Mouse (Mus musculus): ENCODE measurements around the gene Hoxd12.

Hoxd12 gene

DNA sequence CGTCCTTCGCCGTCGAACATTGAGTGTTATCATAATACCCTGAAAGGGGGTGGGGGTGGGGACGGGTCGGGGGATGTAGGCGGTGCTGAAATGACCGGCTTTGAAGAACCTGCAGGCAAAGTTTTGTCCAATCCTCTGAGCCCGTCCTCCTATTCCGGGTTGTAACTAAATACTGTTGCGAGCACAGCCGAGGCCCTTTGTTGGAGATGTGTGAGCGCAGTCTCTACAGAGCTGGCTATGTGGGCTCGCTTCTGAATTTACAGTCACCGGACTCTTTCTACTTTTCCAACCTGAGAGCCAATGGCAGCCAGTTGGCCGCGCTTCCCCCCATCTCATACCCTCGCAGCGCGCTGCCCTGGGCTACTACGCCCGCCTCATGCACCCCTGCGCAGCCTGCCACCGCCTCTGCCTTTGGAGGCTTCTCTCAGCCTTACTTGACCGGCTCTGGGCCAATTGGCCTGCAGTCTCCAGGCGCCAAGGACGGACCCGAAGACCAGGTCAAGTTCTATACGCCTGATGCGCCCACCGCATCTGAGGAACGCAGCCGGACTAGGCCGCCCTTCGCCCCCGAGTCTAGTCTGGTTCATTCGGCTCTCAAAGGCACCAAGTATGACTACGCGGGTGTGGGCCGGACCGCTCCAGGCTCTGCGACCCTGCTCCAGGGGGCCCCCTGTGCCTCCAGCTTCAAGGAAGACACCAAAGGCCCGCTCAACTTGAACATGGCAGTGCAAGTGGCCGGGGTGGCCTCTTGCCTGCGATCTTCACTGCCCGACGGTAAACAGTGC is at the start of gene Hoxd12:
TSS of gene Hoxd12 (plus strand) at position 133 of the 785 bp plus-strand sequence.
- peak; percentile 9 for DNase-seq (ENCODE audit: low spot score)

DNA sequence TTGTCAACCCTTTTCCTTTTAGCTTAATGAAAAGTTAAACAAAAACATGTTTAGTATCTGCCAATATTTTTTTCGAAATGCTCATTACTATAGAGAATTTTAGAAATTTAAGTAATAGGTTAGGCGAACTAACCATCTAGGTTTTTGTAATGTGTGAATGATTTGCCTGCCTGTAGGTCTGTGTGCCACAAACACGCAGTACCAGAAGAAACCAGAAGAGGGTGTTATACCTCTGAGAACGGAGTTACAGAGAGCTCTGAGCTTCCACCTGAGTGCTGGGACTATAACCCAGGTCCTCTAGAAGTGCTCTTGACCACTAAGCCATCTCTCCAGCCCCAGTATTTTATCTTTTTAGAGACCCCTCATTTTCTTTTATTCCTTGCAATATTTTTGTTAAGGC is 39.4 kb upstream of the Hoxd12 start:
- no peak for DNase-seq (ENCODE audit: low spot score)

DNA sequence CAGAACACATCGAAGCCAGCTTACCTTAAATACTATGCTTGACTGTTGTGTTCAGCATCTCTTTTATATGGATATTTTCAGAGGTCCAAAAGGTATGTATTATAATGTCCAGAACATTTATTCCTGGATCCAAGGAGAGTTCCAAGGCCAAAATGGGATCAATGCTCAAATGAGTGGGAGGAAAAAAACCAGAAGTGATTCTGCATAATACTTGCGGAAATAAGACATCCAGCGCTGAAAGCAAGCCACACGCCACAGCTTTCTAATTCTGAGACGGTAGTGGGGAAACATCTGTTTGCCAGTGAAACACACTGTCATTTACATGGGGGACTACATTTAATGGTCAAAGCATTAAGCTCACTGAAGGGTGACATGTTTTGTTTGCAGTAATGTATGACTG is 32.4 kb upstream of the Hoxd12 start:
- DNase-seq (ENCODE audit: low spot score) = no peak

DNA sequence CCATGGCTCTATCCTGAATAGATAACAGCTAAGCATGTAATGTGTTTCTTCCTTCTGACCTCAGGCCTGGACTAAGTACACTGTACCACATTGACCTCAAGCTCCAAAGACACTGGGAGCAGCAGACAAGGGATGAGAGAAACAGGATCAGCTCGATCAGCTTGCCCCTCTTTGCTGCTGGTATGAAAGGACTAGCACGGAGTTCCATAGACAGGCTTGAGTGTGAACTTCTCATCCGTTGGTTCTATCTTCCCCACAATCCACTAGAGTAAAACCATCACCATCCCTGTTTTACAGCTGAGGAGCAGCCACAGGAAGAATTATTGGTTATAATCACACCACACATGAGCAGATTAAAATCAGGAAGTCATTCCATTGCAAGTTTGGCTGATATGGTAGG is 29.2 kb upstream of the Hoxd12 start:
- DNase-seq (ENCODE audit: low spot score) = no peak

DNA sequence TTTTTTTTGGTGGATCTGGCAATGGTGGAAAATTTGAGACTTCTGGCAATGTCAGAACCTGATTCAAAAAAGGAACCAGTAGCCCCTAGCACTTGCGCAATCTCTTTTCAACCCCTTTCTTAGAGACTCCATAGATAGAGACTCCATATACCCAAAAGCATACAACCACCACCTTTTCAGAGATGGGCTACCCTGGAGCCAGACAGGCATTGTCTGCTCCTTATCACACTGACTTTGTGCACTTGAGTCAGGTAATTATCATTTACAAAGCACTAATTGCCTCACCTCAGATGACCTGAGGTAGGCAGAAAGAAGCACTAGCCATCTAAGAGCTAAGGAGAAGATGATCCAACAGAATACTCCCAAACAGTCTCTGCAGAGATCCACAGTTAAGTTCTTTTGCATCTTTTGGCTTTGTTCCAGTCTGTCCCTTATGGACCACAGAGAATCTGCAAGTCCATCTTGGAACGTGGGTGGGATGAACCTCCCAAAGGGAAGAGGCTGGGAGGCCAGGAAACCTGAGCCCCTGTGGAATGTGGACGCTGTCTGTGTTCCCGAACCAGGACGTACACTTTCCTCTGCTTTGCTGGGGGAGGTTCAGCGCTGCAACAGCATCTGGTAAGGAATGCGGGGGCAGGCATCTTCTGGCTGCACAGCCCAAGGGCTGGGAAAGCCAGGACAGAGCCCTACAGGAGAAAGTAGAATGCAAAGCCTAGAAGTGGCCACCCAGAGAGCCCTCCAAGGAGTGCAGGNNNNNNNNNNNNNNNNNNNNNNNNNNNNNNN is 27.5 kb upstream of the Hoxd12 start:
- no peak for DNase-seq (ENCODE audit: low spot score)

DNA sequence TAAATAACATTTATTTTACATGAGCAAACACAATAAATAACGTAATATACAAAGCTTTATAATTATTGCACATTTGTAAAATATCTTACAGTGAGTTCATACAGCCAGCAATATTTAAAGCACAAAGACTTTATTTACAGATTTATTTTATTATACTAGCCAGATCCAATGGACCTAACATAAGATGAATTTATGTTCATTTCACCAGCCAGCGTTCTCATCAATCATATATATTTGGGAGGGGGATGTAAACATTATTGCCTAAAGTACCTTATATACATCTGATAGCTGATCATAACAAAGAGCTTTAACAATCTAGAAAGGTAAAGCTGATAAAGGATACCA is 21.8 kb upstream of the Hoxd12 start:
- DNase-seq (ENCODE audit: low spot score) = no peak

DNA sequence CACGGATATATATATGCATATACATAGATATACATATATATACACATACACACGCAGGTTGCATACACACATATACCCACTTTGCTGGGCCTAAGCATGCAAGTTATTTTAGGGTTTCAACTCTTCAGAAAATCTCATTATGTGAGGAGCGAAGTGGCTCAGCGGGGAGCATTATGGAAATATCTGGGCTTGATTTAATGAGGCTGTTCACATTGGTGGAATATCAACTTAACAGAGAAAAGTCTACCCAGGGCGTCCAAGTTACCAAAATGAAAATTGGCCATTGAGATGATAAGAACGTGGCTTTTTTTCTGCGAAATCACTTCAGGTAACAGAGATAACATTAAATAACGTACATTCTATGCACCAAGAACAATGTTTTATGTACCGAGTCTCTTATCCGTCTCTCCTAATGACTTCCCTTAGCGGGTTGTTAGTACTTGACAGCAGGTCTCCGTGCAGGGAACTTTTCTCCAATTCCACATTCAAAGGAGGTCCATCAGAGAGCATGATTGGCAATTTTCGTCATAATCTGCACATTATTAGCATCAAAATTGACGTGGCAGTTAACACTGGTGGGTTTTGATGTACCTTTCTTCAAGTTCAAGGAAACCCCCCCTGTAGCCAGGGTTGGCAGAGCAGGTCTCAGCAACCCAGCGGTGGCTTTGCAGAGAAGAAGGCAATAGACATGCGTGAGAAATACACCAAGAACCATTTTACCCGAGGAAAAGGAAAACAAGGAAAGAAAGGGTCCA is 20.9 kb upstream of the Hoxd12 start:
- no peak for DNase-seq (ENCODE audit: low spot score)

DNA sequence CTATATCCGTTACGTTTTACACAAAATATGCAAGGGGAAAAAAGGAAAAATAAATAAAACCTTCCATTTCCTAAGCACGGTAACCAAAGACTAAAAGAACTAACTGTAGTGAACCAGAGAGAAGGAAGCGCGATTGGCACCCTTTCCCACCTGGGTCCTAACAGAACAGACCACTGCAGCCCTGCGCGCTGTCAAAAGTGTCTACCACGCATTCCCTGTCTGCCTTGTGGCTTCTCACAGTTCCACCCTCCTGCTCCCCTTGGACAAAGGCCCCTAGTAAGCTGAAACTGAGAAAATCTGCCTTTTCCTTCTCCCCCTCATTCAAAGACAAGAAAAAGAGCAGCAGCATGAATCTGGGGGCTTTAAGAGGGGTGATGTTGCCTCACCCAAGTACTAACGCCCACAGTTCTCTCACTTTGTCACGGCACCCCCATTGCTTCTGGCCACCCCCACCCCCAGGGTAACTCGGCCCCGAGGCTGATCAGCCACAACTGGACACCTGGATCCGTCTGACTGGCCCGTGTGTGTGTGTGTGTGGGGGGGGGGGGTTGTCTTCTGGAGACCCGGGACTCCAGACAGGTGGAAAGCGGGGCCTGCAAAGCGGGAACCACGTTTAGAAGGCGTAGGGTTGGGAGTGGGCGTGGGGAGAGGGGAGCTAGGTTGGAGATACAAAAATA is 19.9 kb upstream of the Hoxd12 start:
- no peak for DNase-seq (ENCODE audit: low spot score)

DNA sequence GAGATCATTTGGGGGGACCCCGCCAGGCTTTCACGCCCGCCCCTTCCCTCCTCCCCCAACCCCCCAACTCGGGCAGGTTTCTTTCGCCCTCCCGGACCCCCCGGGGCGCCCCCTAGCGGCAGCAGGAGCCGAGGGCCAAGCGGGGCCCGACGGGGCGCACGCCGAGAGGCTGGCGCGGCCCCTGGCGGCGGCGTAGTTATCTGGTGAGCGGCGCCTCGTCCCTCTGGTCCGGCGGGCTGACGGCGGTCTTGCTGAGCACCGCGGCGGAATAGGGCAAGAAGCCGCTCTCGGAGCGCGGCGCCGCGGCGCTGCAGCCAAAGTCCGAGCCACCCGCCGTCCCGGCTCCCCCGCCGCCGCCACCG is 19.4 kb upstream of the Hoxd12 start:
- no peak for DNase-seq (ENCODE audit: low spot score)

DNA sequence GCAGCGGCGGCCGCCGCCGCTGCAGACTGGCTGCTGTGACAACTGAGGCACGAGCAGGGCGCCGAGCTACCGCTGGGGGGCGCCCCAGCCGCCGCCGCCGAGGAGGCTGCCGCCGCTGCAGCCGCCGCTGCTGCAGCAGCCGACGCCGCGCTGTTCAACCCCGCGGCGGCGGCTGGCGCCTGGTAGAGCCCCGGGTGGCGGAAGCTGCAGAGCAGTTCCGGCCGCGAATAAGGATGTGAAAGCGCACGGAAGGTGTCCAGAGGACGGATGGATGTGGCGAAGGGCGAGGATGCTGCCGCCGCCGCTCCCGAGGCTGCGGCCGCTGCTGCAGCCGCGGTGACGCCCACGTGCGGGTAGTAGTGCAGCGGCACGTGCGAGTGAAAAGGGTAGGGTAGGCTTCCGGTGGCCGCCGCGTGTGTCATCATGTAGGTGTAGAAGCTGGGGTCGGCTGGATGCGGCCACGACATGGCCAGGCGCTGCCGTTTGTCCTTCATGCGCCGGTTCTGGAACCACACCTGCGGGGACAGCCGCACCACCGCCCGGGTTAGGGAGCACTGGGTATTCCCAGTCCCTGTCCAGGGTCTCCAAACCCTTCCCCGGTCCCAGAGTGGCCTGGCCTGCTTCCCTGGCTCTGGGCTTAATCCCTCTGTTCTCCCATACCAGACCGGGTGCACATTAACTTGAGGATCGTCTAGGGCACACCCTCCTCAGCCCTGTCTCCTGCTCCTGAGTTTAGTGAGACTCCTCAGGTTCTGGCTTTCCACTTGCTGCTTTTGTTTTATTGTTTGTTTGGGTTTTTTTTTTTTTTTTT is 18.8 kb upstream of the Hoxd12 start:
- DNase-seq (ENCODE audit: low spot score) = no peak

DNA sequence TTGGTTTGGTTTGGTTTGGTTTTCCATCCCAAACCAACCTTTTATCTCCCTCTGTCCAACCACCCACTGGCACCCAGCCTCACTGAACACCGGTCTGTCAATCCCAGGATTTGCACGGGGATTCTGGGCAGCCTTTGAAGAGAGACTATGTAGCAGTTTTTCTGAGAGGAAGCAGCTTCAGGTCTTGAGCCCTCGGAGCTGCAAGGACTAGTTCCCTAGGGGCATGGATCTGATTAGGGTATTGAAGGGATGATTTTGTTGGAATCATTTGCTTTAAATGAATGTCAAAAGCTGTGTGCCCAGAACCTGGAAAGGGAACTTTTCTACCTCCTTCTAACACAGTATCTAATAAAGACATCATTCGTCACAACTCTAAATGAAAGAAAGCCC is 18.2 kb upstream of the Hoxd12 start:
- DNase-seq (ENCODE audit: low spot score) = no peak

DNA sequence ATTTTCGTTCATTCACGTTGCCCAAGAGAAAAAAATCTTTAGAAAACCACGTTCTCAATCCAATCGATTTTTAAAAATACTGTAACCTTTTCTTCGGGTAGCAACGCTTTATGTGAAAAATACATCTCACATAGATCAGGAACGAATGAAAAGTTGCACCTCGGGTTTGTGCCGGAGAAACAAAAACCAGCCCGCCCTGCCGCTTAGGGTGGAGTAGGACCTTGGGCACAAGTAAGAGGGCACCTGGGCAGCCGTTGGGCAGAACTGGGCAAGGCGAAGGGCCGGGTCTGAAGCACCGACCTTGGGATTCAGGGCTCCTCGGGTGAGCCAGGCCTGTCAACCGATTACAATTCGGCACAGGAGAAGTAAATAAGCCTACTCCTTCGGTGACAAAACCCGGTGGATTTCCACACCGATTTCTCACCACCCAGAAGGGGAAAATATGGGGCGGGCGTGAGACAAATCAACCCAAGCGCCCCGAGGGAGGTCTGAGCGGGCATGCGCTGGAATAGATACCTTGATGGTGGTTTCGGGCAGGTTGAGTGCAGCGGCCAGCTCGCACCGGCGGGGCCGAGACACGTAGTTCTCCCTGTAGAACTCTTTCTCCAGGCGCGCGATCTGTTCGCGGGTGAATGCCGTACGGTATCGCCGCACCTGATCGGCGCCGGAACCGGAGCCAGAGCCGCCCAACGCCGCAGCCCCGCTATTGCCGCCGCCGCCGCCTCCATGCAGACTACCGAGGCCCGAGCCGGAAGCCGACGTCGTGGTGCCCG is 17.4 kb upstream of the Hoxd12 start:
- DNase-seq (ENCODE audit: low spot score) = no peak

DNA sequence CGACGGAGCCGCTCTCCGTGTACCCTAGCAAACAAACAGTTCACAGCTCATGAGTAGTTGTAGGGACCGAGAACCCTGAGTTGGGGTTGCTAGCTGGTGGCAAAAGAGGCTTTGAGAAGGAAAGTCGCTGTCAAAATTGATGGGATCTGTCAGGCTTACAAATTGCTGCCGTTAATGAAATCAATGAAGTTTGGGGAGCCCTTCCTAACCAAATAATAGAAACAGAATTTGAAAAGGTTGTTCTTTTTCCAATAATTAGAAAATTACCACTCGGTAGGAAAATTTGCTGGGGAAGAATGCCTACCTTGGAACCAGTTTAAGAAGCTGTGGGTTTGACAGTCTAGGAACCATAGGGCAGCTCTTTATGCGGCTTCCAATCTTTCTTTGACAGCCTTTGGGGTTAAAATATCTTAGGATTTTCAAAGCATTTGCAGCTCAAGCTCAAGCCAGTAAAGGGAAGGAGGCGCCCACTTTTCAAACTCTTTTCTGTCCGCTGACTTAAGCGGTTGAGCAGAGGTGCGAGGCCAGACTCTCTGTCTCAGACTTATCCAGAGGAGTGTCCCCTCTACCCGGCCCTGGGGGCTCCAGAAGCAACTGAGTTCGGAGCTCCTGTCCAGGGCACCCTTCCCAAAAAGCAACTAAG is 16.7 kb upstream of the Hoxd12 start:
- no peak for DNase-seq (ENCODE audit: low spot score)

DNA sequence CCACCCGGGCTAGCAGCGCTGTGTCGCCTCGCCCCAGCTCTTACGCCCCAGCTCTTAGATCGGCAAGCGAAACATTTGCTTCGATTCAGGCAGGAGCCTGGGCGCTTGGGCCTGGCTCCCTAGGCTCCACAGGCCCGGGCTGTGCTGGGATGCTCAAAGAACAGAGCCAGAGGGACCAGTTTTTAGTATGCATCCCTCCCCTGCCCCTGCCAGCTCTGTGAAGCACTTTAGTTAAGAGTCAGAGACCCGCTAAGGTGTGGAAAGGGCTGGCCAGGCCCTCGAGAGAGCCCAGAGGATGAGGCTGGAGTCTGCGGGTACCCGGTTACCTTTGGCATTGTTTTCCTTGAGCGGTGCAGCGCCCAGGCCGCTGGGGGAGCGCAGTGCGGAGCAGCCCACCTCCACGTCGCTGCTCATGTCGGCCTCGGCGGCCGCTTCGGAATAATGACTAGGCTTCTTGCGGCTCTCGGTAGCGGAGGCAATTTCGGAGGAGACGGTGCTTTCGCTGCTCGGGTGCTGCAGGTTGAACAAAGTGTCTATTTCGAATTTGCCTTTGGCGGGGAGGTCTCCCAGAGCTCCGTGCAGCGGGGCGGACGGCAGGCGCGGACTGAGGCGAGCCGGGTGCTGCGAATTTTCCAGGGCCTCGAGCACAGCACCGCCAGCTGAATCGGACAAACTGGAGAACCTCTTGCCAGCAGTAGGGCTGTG is 16.0 kb upstream of the Hoxd12 start:
- DNase-seq (ENCODE audit: low spot score) = no peak

DNA sequence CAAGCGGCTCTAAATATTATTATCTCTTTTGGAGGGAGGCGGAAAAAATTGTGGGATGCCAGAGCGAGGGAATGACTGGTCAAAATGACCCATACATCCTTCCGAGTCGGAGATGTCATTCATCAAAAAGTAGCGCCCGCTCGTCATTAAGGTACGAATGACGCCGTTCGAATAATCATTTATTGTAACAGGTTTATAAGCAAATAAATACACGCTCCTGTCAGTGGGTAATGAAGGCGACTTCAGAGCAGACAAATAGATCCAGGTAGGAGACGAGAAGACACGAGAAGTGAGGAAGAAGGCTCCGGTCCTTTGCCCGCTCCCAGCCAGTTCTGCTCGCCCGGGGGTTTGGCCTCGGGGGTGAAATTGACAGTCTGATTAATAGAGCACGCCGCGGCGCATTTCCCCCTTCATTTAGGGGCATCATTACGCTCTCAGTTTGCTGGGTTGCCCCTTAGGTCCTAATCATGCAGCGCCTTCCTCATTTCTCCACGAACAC is 15.3 kb upstream of the Hoxd12 start, which contains the start of gene Evx2:
TSS of gene Evx2 (minus strand) at position 51 of the 499 bp plus-strand sequence.
- no peak for DNase-seq (ENCODE audit: low spot score)

DNA sequence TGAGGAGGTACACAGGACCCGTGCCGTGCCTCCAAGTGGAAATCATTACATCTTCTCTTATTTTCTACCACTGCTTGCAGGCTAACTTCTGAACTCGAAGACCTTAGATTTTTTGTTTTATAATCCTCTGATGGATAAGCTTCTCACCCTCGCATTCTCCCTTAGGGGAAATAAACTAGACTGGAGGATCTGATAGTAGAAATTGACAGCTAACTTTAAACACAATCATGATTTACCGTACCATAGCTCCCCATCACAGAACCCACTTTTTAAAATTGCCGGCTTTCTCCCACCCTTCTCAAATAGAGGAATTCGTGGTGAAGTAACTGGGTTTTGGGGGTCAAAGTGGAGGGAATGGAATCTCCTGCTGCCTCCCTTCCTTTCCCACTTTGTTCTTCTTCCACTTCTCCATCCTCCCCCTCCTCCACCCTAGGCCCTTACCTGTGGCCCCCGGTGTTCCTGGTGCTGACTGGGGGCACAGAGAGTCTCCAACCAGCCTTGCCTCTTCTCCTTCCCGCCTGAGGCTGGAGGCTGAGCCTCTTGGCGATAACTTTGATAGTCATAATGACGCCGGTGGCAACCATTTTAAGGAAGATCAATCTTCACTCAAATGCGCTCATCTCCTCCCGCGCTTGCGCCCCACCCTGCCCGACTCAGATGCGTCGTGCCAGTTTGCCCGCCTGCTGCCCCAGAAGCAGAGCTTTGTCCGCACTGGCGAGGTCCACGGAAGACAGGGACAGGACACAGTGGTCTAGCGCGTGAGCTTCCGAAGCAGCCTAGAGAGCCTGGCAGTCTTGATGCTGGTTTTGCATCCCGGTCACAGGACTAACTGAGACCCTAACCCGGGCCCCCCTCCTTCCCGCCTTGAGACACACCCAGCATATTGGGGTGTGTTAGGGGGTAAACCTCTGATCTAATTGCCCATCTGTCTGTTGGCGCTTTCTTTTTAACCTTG is 14.1 kb upstream of the Hoxd12 start:
- no peak for DNase-seq (ENCODE audit: low spot score)

DNA sequence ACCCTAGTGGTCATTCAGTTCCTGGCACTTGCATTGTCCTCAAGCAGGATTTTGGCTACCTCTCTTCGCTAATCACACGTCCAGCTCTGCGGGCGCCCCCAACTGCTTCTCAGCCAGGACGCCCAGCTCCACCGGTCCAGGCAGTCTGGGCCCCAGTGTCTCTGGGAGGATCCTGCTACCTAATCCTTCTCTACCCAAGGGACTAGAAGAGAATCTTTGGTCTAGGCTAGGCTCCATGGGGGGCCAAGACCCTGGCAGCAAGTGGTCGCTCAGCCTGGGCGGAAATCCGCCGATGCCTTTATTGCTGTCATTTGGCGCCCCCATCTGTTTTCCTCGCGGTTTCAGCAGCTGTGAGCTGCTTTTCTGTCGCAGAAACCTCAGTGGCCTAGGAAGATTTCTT is 13.1 kb upstream of the Hoxd12 start:
- no peak for DNase-seq (ENCODE audit: low spot score)

DNA sequence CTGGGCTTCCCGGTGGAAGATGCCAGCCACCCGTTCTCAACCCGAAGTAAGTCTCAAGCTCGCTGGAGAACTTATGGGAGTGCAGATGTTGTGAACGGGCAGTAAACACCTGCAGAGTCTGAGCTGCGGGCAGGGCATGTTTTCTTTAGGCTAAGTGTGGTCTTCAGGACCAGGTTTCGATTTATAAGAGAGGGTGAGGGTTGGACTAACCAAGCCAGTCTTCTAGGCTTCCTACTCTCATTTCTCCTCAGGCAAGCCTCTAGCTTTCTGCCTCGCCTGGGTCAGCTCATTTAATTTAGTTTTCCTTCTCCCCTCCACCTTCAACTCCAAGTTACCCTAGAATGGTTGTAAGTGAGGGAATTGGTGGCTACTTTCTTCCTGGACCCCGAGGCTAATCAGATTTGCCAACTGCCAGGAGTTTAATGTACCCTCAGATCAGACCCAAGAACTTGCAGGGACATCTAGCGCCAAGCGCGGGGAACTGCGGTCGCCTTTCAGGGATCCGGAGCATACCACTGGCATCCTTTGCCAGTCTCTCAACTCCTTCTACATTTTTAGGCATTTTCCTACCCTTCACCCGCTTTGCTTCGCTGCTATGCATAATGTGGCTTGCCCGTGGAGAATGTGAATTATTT is 11.4 kb upstream of the Hoxd12 start:
- no peak for DNase-seq (ENCODE audit: low spot score)
